Mouse (Mus musculus) stomach, postnatal 0 days (tissue): ENCODE data around the gene Camkk1.

Experiments
- CTCF ChIP-seq: IDR thresholded peaks from 2 replicates; pipeline ENCODE4 v1.5.1; 2016; ENCODE audit warnings: antibody characterized with exemption, low read depth, mild to moderate bottlenecking, moderate library complexity
- EP300 ChIP-seq: optimal IDR thresholded peaks from 2 replicates; pipeline ENCODE3; 2016; ENCODE audit warnings: antibody characterized with exemption

GRCm38 (mm10) chr11:73036889-73037288 is 18.1 kb downstream of the Camkk1 start:
- TF ChIP-seq CTCF: no peak
- no peak for TF ChIP-seq EP300
